Mouse (Mus musculus): ENCODE data around the gene Hist1h4b.
"Not testable (repeated sequence)": the region's sequence is repeated elsewhere in the genome, so short reads cannot be mapped to it uniquely, and the experiment has no call there.

The Hist1h4b gene

GRCm38 (mm10) chr13:23759251-23759771 lies 2.5 kb downstream of the Hist1h4b start:
- no peak for DNase-seq

GRCm38 (mm10) chr13:23759916-23760239 lies 3.1 kb downstream of the Hist1h4b start:
- DNase-seq: no peak

GRCm38 (mm10) chr13:23760240-23760971 lies 3.6 kb downstream of the Hist1h4b start:
- DNase-seq: peak in 1 of 2 experiments; percentile 33

- DNase-seq: peak; percentile 97 to 98
These were observed 4.4 kb downstream of the Hist1h4b start, which contains the start of gene Hist1h4a for GRCm38 (mm10) chr13:23760972-23761864. Gene Hist1h4a, minus strand, starts transcription at chr13:23761230.

GRCm38 (mm10) chr13:23761871-23762821 lies 5.3 kb downstream of the Hist1h4b start, which contains the start of gene Hist1h3a:
Gene Hist1h3a, minus strand, starts transcription at chr13:23762386.
- peak; percentile 59 to 71 for DNase-seq

GRCm38 (mm10) chr13:23763242-23763585 lies 6.4 kb downstream of the Hist1h4b start:
- peak in 1 of 2 experiments; percentile 70 for DNase-seq

GRCm38 (mm10) chr13:23763586-23764323 lies 6.9 kb downstream of the Hist1h4b start, which contains the start of gene Hist1h1a:
Gene Hist1h1a, plus strand, starts transcription at chr13:23763666.
- DNase-seq: peak in 1 of 2 experiments; percentile 77

GRCm38 (mm10) chr13:23764324-23765171 lies 7.7 kb downstream of the Hist1h4b start:
- DNase-seq: no peak

- DNase-seq: no peak
These were observed 8.3 kb downstream of the Hist1h4b start for GRCm38 (mm10) chr13:23765172-23765513.

GRCm38 (mm10) chr13:23766772-23767171 lies 10.0 kb downstream of the Hist1h4b start:
- DNase-seq: no peak

GRCm38 (mm10) chr13:23768834-23769397 lies 12.1 kb downstream of the Hist1h4b start:
- no peak for DNase-seq

GRCm38 (mm10) chr13:23769613-23770012 lies 12.8 kb downstream of the Hist1h4b start, which contains the start of gene Trim38:
Gene Trim38, plus strand, starts transcription at chr13:23769913.
- not testable (repeated sequence) for DNase-seq

- DNase-seq: peak in 1 of 2 experiments; percentile 12
These were observed 15.9 kb downstream of the Hist1h4b start for GRCm38 (mm10) chr13:23772561-23773313.

GRCm38 (mm10) chr13:23778339-23778738 lies 21.5 kb downstream of the Hist1h4b start:
- no peak for DNase-seq

GRCm38 (mm10) chr13:23779025-23779424 lies 22.2 kb downstream of the Hist1h4b start:
- no peak for DNase-seq

GRCm38 (mm10) chr13:23792520-23792919 lies 35.7 kb downstream of the Hist1h4b start:
- DNase-seq: peak; percentile 36 to 44

- no peak for DNase-seq
These were observed 42.6 kb downstream of the Hist1h4b start for GRCm38 (mm10) chr13:23799405-23799804.

- no peak for DNase-seq
These were observed 47.7 kb downstream of the Hist1h4b start for GRCm38 (mm10) chr13:23804532-23804931.

- DNase-seq: no peak
These were observed 49.7 kb downstream of the Hist1h4b start, which contains the start of gene Slc17a2 for GRCm38 (mm10) chr13:23806422-23807052. Gene Slc17a2, plus strand, starts transcription at chr13:23806993.

Data from cerebellum, adult 18-20 months (tissue).